ENCODE assay signal across 2 mouse cellular contexts in the genomic region with DNA sequence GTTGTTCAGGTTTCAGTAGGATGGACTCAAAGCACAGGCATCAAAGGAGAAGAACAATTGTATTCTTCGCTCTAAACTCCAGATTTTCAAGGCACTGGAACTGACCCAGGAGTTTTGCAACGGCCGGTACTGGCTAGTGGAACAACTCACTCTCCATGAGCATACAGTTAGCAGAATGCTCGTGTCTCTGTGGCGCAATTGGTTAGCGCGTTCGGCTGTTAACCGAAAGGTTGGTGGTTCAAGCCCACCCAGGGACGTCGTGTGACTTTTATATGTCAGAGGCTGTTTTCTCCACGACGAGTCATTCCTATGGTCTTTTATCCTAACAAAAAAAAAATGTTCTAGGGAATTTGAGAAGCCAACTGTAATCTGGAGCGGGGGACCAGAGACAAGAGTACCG.
TF ChIP-seq lines count a peak whose summit lies in the region.

No protein-coding gene starts in this region.

TF ChIP-seq in CH12.LX, 34 proteins besides CTCF, POLR2A, EP300 and RAD21:
- TF ChIP-seq TBP (conservative IDR thresholded peaks at IDR 0.05; ENCODE audit: low read depth, low read length) (peak; percentile 90), BHLHE40 (IDR thresholded peaks at IDR 0.05; ENCODE audit: low read depth, low read length) (no peak), SMC3 (IDR thresholded peaks at IDR 0.05; ENCODE audit: low read depth, low read length) (no peak)

TF ChIP-seq in MEL, 35 proteins besides CTCF, POLR2A, EP300 and RAD21:
- no peak for TF ChIP-seq MAFK (IDR thresholded peaks at IDR 0.05; ENCODE audit: borderline replicate concordance, low read depth, low read length)
- no peak for TF ChIP-seq TCF12 (IDR thresholded peaks at IDR 0.05; ENCODE audit: low read depth, low read length)
- TF ChIP-seq ZKSCAN1 (IDR thresholded peaks at IDR 0.05; ENCODE audit: low read depth, low read length) = no peak
- no peak for TF ChIP-seq HCFC1 (IDR thresholded peaks at IDR 0.05; ENCODE audit: low read depth, low read length)
- TF ChIP-seq NELFE (IDR thresholded peaks at IDR 0.05; ENCODE audit: low read depth, low read length) = no peak
- peak; percentile 97 for TF ChIP-seq TBP (IDR thresholded peaks at IDR 0.05; ENCODE audit: low read depth, low read length)
- TF ChIP-seq GABPA (IDR thresholded peaks at IDR 0.05; ENCODE audit: low read depth, low read length) = no peak
